9 mouse cellular contexts compared by ENCODE assay signal in genomic region chr12:102148746-102149145, GRCm38 (mm10). TPM values are rescaled to one million over a fixed set of nuclear protein-coding genes. Genes with fewer than 3 reads are reported as not detected.
A peak's percentile ranks its signal among the peaks of the same experiment; 100 is the strongest.
DNase-seq lines count a peak whose midpoint lies in the region; ATAC-seq and TF ChIP-seq lines count a peak whose summit lies in the region.
"Had no signal": no experiment of that assay in that cellular context is flagged by ENCODE, and none has a peak within 500 bp of the region (broad histone marks: within the 10 kb centered on the region; RNA-seq: fewer than 3 reads in every experiment).

No protein-coding gene starts in this region.

- H3K4me2 ChIP-seq in kidney, embryonic 14.5 days (replicated peaks; ENCODE audit: low read depth, low read length) = no peak overlapping the region
- H3K4me2 ChIP-seq in lung, embryonic 14.5 days = no peak overlapping the region
- H3K4me2 ChIP-seq in heart, embryonic 12.5 days = no peak overlapping the region
- H3K4me2 ChIP-seq: midbrain, embryonic 11.5 days had no signal

- no peak overlapping the region for H3K9ac ChIP-seq in kidney, embryonic 14.5 days (ENCODE audit: low read depth, low read length)
- H3K9ac ChIP-seq in lung, embryonic 14.5 days = no peak overlapping the region
- no peak overlapping the region for H3K9ac ChIP-seq in heart, embryonic 12.5 days

- peak; percentile 48 for TF ChIP-seq CTCF in lung, embryonic 14.5 days (IDR thresholded peaks at IDR 0.05; ENCODE audit: low read depth)

- H3K36me3 ChIP-seq in kidney, embryonic 14.5 days (ENCODE audit: control insufficient read depth, insufficient read depth, low read length) = no peaks in the 10 kb centered on the region
- no peaks in the 10 kb centered on the region for H3K36me3 ChIP-seq in lung, embryonic 14.5 days (ENCODE audit: insufficient read depth)
- H3K36me3 ChIP-seq in heart, embryonic 12.5 days = no peaks in the 10 kb centered on the region

- WGBS in kidney, embryonic 14.5 days = 94% methylated on average over 2 of the region's 2 CpGs
- WGBS in lung, embryonic 14.5 days = 83% methylated on average over 2 of the region's 2 CpGs
- 77% methylated on average over 2 of the region's 2 CpGs for WGBS in heart, embryonic 12.5 days

- no peak overlapping the region for H3K4me3 ChIP-seq in kidney, embryonic 14.5 days (ENCODE audit: low read length)
- H3K4me3 ChIP-seq in lung, embryonic 14.5 days (ENCODE audit: low read depth, low read length) = no peak overlapping the region
- H3K4me3 ChIP-seq in heart, embryonic 12.5 days = no peak overlapping the region

- DNase-seq in kidney, adult 18-20 months = peak; percentile 27
- peak; percentile 10 for DNase-seq in urinary bladder, postnatal 14 days (ENCODE audit: low spot score)
- DNase-seq in urinary bladder, postnatal 4 days (ENCODE audit: low spot score in 2 of 2) = no peak
- peak; percentile 33 for DNase-seq in lung, embryonic 14.5 days
- no peak for DNase-seq in retina, embryonic 14.5 days (ENCODE audit: low spot score)

- H3K27ac ChIP-seq in kidney, embryonic 14.5 days (ENCODE audit: low read depth, low read length) = no peak overlapping the region
- no peak overlapping the region for H3K27ac ChIP-seq in lung, embryonic 14.5 days (ENCODE audit: low read depth)
- H3K27ac ChIP-seq in heart, embryonic 12.5 days (ENCODE audit: poor library complexity, severe bottlenecking) = no peak overlapping the region

- no peaks in the 10 kb centered on the region for H3K9me3 ChIP-seq in kidney, embryonic 14.5 days (ENCODE audit: control insufficient read depth, low read length)
- H3K9me3 ChIP-seq in lung, embryonic 14.5 days (ENCODE audit: low read depth, low read length) = no peaks in the 10 kb centered on the region
- H3K9me3 ChIP-seq in heart, embryonic 12.5 days (replicated peaks) = no peaks in the 10 kb centered on the region

- no peaks in the 10 kb centered on the region for H3K27me3 ChIP-seq in kidney, embryonic 14.5 days (ENCODE audit: control insufficient read depth, insufficient read depth, low read length)
- no peaks in the 10 kb centered on the region for H3K27me3 ChIP-seq in lung, embryonic 14.5 days (ENCODE audit: insufficient read depth, low read length)
- no peaks in the 10 kb centered on the region for H3K27me3 ChIP-seq in heart, embryonic 12.5 days (replicated peaks)

- no peaks in the 10 kb centered on the region for H3K4me1 ChIP-seq in kidney, embryonic 14.5 days (ENCODE audit: control insufficient read depth, insufficient read depth, low read length)
- H3K4me1 ChIP-seq in lung, embryonic 14.5 days (ENCODE audit: insufficient read depth) = no peaks in the 10 kb centered on the region
- H3K4me1 ChIP-seq in heart, embryonic 12.5 days (replicated peaks) = no peaks in the 10 kb centered on the region

- no peak for ATAC-seq in kidney, embryonic 14.5 days (ENCODE audit: low FRiP score, low TSS enrichment)
- no peak for ATAC-seq in lung, embryonic 14.5 days (ENCODE audit: insufficient read depth)
- ATAC-seq in heart, embryonic 12.5 days (ENCODE audit: insufficient number of reproducible peaks, low FRiP score) = no peak
- ATAC-seq: hindbrain, embryonic 16.5 days had no signal

RNA-seq across cellular contexts. Expression of gene Slc24a4, which starts 20.2 kb away (rescaled TPM):
- polyA plus RNA-seq in kidney, embryonic 14.5 days (2014; fragmentation: Nextera tagmentation; extraction: Ambion mirVana) = not detected in 2 replicates
- 0.89 and 1.1 TPM in 2 replicates for polyA plus RNA-seq in lung, embryonic 14.5 days (2014; fragmentation: Nextera tagmentation; extraction: Ambion mirVana)
- polyA plus RNA-seq in heart, embryonic 12.5 days (2016; fragmentation: Nextera tagmentation; extraction: Ambion mirVana) = 4.0 and 4.4 TPM in 2 replicates

Comparison
In these comparisons a context has a peak if more than half of its experiments do, and no peak if none do; other contexts are left out.
1. DNase-seq: peak in kidney, adult 18-20 months (single experiment), urinary bladder, postnatal 14 days (single experiment) and lung, embryonic 14.5 days (single experiment); none in urinary bladder, postnatal 4 days (0 of 2) and retina, embryonic 14.5 days (single experiment).